Mouse (Mus musculus) cerebellum, adult 11-12 months (tissue): ENCODE measurements at regions not wholly inside any gene's neighbourhood (a gene's known extent, or its start where the extent isn't known, plus 50 kb on each side); places are given as distances from the start of the nearest gene placed in this dataset.
"Not testable (repeated sequence)": the region's sequence is repeated elsewhere in the genome, so short reads cannot be mapped to it uniquely, and the experiment has no call there.

Experiments
- DNase-seq: peaks from one replicate; pipeline ENCODE4 v3.0.0; 2022

- no peak for DNase-seq
Observed at GRCm38 (mm10) chr6:62889194-62889593, 366.5 kb upstream of the Grid2 start.

GRCm38 (mm10) chr6:62912758-62913157 lies 342.9 kb upstream of the Grid2 start:
- no peak for DNase-seq

- DNase-seq = not testable (repeated sequence)
Observed at GRCm38 (mm10) chr6:62917059-62917458, 338.6 kb upstream of the Grid2 start.

GRCm38 (mm10) chr6:62917956-62918355 lies 337.7 kb upstream of the Grid2 start:
- DNase-seq = no peak

- DNase-seq = peak; percentile 35
Observed at GRCm38 (mm10) chr6:62919092-62919491, 336.6 kb upstream of the Grid2 start.
